Mouse (Mus musculus) T-cell, adult 2 months (primary cell): Measurements from ENCODE around the gene Dhx34.
"Not testable (repeated sequence)": the region's sequence is repeated elsewhere in the genome, so short reads cannot be mapped to it uniquely, and the experiment has no call there.

Source experiments
- DNase-seq: peaks from one replicate; pipeline ENCODE4 v3.0.0; 2022; ENCODE audit warnings: low spot score

Gene Dhx34

DNA sequence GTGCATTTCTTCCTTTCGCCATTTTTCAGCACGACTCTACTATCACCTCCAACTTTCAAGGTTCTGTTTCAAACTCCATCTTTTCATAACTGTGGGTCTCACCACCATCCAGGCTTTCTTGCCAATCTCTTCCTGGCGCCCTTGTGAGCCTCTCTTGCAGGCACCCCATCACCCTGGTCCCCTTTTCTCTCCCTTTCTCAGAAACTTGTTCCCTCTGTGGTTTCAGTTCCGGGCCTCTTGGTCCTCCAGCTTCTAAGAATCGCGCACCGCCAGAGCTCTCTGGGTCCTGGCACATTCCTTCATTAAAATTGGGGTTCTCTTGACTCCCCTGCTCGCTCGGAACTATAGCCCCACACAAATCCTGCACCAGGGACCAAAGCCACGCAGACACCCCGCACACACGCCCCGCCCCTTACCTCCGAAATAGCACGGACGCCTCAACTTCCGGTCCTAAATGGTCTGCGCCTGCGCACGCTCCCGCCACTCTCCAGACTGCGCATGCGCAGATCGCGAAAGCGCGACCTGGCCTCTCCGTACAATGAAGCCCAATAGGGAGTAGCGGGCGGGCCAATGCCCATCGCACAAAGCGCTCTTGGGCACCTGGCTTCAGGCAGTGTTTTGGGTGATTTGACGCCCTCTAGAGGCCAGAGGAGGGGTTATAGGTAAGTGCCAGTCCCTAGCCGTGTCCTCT lies at the start of gene Dhx34:
Gene Dhx34 (minus strand): TSS at position 456 of the 691 bp plus-strand sequence.
- DNase-seq: peak; percentile 96

DNA sequence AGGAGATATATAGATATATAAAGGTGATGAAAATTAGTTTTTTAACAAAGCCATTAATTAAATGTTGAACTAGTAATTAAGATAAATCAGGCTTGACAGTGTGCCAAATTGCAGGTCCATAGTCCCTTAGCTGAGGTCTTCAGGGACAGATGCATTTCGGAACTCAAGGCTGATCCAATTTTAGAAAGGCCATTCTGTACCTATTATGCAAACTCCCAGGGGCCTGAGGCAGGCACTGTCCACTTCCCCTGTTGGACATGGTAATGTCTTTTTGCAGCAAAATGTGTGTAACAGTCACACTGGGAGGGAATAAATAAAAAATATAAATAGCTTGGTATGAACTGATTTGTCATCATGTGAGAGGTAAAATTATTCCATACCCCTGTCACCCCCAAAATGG lies 49.3 kb upstream of the Dhx34 start:
- DNase-seq: no peak

- DNase-seq: not testable (repeated sequence)
Observed at GRCm38 (mm10) chr7:16266593-16266992, 44.8 kb upstream of the Dhx34 start.

- no peak for DNase-seq
Observed at GRCm38 (mm10) chr7:16265856-16266255, 44.0 kb upstream of the Dhx34 start.

DNA sequence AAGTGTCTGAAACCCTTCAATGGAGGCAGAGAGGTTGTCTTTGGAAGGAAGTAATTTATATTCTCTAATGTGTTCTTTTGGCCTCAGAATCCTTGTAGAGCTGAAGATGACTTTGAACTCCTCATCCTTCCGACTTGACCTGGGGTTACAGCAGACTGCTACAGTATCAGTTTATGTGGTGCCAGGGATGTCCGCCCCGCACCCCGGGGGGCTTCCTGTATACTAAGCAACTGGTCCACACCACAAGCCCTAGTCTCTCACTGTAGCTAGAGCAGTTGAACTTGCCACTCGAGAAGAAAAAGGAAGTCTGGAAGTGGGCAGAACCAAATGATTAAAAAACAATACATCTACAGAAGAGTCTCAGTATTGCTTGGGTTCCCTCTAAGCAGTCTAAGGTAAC lies 42.0 kb upstream of the Dhx34 start:
- DNase-seq: no peak

GRCm38 (mm10) chr7:16263015-16263787 lies 41.4 kb upstream of the Dhx34 start:
- peak; percentile 75 for DNase-seq

DNA sequence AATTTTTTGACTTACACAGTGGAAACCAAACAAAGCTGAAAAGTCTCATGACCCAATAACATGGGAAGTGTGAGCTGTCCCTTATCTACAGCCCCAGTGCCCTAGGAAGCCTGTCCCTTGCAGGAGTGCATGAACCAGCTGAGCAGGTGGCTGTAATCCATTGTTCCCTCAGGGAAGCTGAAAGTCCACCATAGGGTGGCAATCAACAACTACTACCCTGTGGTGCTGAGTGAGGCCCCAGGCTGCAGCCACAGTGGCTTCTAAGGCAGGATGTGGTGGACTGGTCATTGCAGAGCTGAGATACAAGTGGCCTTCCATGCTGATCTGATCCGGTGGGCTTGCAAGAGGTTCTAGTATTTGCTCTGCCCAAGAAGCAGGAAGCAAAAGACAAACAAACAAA lies 39.3 kb upstream of the Dhx34 start:
- DNase-seq: no peak

GRCm38 (mm10) chr7:16259110-16259590 lies 37.3 kb upstream of the Dhx34 start, which contains the start of gene C5ar1:
C5ar1 (minus strand) TSS chr7:16259540.
- DNase-seq: no peak

DNA sequence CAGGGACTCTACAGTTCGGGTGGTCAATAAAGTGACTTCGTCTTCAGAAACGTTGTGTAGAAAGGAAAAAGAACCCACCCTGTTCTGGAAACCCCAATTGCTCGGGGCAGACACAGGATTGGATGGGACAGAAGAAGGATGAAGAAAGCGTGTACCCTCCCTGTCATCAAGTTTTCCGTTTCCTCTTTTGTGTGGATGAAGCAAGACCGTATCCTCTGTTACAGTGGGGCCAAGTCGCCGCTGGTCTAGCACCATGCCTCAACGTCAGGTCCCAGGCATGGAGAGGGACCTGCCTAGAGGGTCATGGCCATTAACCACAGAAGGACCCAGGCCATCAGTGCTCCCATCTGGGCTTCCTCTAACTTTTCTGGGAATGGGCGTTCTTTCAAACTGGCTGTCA lies 36.0 kb upstream of the Dhx34 start:
- DNase-seq: no peak

- not testable (repeated sequence) for DNase-seq
Observed at GRCm38 (mm10) chr7:16255963-16256362, 34.1 kb upstream of the Dhx34 start.

GRCm38 (mm10) chr7:16254195-16254594 lies 32.4 kb upstream of the Dhx34 start:
- no peak for DNase-seq

DNA sequence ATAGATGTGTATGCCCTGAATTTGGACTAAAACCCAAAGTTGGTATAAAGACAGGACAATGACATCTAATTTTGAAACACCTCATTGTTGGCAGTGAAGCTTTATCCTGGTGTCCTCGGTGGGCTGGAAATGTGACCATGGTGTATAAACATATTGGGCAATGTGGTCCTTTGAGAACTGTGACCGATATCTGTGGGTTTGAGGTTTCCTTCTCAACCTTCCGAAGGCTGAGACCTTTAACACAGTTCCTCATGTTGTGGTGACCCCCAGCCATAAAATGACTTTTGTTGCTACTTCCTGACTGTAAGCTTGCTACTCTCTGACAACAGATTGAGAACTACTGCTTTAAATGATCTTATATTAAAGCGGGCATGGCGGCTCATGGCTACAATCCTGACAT lies 28.9 kb upstream of the Dhx34 start:
- DNase-seq: no peak

GRCm38 (mm10) chr7:16245958-16246357 lies 24.1 kb upstream of the Dhx34 start:
- DNase-seq: no peak

DNA sequence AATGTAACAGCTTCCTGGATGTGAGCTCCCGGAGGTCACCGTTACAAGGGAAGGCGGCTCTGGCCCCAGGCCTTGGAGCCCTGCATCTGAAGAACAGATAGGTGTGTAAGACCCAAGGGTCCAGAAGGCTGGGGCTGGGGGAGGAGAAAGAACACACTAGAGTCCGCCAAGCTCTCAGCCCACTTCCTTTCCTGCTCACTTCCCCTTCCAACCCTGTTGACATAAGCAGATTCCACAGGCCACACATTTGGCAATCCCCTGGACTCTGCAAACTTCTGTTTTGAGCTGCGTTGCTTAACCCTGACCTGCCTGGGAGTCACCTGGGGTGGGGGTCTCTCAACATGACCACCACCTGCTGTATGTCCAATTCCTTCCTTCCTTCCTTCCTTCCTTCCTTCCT lies 22.2 kb upstream of the Dhx34 start, which contains the start of gene C5ar2:
Gene C5ar2 (minus strand): TSS at position 88 of the 400 bp plus-strand sequence.
- DNase-seq: no peak

DNA sequence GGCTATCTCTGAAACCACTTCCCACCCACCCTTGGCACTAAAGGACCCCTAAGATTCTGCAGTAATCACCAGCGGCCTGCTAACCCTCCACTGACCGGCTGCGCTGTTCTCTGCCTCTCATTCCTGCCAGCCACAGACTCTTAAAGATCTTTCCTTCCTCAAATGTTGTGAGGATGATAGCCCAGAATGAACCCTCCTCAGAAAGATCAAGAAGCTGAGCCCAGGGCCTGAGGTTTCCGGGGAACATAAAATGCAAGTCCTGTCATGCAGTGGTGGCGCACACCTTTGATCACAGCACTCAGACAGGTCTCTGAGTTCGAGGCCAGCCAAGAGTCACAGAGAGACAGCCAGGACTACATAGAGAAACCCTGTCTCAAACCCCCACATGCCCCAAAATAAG lies 20.4 kb upstream of the Dhx34 start:
- no peak for DNase-seq

GRCm38 (mm10) chr7:16241787-16242186 lies 19.9 kb upstream of the Dhx34 start:
- no peak for DNase-seq

- DNase-seq: no peak
Observed at GRCm38 (mm10) chr7:16240978-16241303, 19.1 kb upstream of the Dhx34 start.

GRCm38 (mm10) chr7:16240281-16240977 lies 18.6 kb upstream of the Dhx34 start:
- DNase-seq: no peak

DNA sequence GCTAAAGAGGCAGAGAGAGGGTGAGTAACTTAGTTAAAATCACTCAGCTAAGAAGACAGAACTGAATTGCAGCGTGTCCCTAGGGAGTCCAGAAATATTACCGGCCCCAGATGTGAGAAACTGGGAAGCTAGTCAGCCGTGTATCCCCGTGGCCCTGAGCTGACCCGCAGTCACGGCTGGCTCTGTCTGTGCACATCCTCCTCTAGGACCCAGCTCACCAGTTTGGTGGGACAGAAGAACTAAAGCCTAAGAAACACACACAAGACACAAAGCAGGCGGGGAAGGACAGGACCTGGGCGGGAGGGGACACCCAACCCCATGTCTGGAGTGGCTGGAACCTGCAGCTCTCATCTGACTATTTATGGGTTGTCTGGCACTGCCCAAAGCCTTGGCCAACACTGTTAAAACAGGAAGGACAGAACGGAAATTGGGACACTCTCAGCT lies 17.7 kb upstream of the Dhx34 start:
- DNase-seq: no peak

DNA sequence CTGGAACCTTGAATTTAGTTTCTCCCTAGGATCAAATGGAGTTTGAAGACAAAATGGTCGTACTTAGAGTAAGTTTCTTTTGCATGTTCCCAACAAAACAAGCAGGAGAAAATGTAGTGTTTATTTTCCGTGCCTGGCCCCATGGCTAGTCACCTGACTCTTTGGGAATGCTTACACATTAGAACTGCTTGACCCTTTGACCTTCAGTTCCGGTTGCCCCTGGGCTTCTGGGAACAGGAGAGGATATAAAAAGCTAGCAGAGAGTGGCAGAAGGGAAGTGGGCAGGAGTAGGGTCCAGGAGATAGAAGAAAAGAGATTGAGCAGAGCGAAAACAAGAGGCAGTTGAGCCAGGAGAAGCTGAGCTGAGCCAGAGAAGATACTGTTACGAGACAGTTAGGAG lies 8.0 kb upstream of the Dhx34 start:
- no peak for DNase-seq

- no peak for DNase-seq
Observed at GRCm38 (mm10) chr7:16213986-16214385, 7.9 kb downstream of the Dhx34 start.

DNA sequence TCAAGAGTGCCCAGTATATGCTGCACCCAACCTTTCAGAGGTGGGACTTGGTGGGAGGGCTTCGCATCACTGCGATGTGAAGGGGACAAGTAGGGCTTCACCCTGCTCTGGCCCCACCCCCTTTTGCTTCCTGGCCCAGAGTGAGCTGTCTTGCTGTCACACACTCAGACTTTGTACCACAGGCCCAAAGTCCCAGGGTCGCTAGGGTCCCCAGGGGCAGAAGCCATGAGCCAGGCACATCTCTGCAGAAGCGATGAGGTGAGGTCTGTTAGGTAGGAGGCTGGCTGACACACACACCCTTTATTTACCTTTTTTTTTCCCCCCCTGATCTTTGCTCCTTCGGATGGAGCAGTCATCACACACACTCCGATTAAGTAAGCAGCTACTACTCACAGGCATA lies 8.6 kb downstream of the Dhx34 start:
- no peak for DNase-seq

GRCm38 (mm10) chr7:16210862-16211365 lies 10.9 kb downstream of the Dhx34 start:
- DNase-seq: no peak
